Mouse (Mus musculus) hindbrain, embryonic 13.5 days (tissue): ENCODE results near the gene Tmem106c. TPM values are rescaled to one million over a fixed set of nuclear protein-coding genes. Genes with fewer than 3 reads are reported as not detected.
A peak's percentile ranks its signal among the peaks of the same experiment; 100 is the strongest.

Experiments
- ATAC-seq: fragments of 200-750 bp; cut with Nextera tagmentation; 2 replicates; pipeline ENCODE4 v1.8.0; 2017; ENCODE audit warnings: moderate TSS enrichment; ENCODE audit not compliant: low FRiP score
- H3K27ac ChIP-seq: fragments of 300-500 bp; sonication (generic); 2 replicates; pipeline ENCODE4 v1.5.1; 2015; ENCODE audit warnings: inconsistent platforms, mild to moderate bottlenecking, moderate library complexity
- H3K27me3 ChIP-seq: fragments of 300-500 bp; sonication (generic); 2 replicates; pipeline ENCODE4 v1.6.1; 2015; ENCODE audit warnings: mild to moderate bottlenecking, inconsistent platforms
- H3K36me3 ChIP-seq: fragments of 300-500 bp; sonication (generic); 2 replicates; pipeline ENCODE4 v1.6.1; 2015; ENCODE audit warnings: mild to moderate bottlenecking, inconsistent platforms
- H3K4me1 ChIP-seq: fragments of 300-500 bp; sonication (generic); replicated peaks from 2 replicates; pipeline ENCODE4 v1.6.1; 2015; ENCODE audit warnings: inconsistent platforms
- H3K4me2 ChIP-seq: fragments of 300-500 bp; sonication (generic); 2 replicates; pipeline ENCODE4 v1.6.1; 2015; ENCODE audit warnings: inconsistent platforms, mild to moderate bottlenecking, moderate library complexity
- H3K4me3 ChIP-seq: fragments of 300-500 bp; sonication (generic); 2 replicates; pipeline ENCODE4 v1.5.1; 2015; ENCODE audit warnings: mild to moderate bottlenecking, inconsistent platforms
- H3K9ac ChIP-seq: fragments of 300-500 bp; sonication (generic); 2 replicates; pipeline ENCODE4 v1.6.1; 2015; ENCODE audit warnings: mild to moderate bottlenecking, inconsistent platforms
- H3K9me3 ChIP-seq: fragments of 300-500 bp; sonication (generic); 2 replicates; pipeline ENCODE4 v1.6.1; 2016; ENCODE audit warnings: inconsistent platforms
- WGBS: fragments of 180-500 bp; shearing (Covaris S2); methylation state at CpG from one replicate; pipeline ENCODE4 v1.1.7; 2015; 5-methylcytosine and 5-hydroxymethylcytosine counted together
- polyA plus RNA-seq: library from polyadenylated mRNA; unstranded; fragments of >200 nt; fragmentation: Nextera tagmentation; extraction: Ambion mirVana; gene quantifications from 2 replicates; pipeline ENCODE4 v1.2.1, GENCODE M21; 2015

Gene Tmem106c
- polyA plus RNA-seq, 1 experiment from 2014 or later = 58.3 TPM

- WGBS = 98% methylated on average over 2 of the region's 2 CpGs
- no peak overlapping the region for H3K27ac ChIP-seq
These were observed 22.7 kb upstream of the Tmem106c start for GRCm38 (mm10) chr15:97941306-97941705.

DNA sequence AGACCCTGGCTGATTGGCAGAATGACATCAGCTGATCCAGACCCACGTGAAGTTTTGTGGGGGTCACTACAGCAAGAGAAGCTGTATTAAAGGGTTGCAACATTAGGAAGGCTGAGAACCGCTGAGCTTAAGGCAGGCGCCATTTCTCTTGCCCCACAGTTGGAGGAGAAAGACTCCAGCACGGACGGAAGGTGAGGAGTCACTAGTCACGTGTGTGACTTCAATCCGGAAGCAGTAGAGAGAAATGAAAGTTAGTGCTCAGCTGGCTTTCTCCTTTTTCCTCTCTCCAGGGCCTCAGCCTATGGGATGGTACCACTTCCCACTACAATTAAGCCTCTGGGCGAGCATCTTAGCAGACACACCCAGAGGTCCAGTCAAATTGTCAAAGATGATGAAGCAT lies 21.5 kb upstream of the Tmem106c start:
- H3K36me3 ChIP-seq = no peaks in the 10 kb centered on the region
- H3K9me3 ChIP-seq = no peaks in the 10 kb centered on the region
- H3K27me3 ChIP-seq = no peaks in the 10 kb centered on the region
- no peak overlapping the region for H3K27ac ChIP-seq
- H3K4me3 ChIP-seq = no peak overlapping the region
- no peak for ATAC-seq
- WGBS = 89% methylated on average over 8 of the region's 8 CpGs
- no peak overlapping the region for H3K9ac ChIP-seq
- no peak overlapping the region for H3K4me2 ChIP-seq
- H3K4me1 ChIP-seq = no peaks in the 10 kb centered on the region

More at GRCm38 (mm10) chr15:97941306-97941705, 22.7 kb upstream of the Tmem106c start:
- Histone ChIP-seq H3K4me2 (no peak overlapping the region), H3K27me3 (no peaks in the 10 kb centered on the region), H3K36me3 (no peaks in the 10 kb centered on the region), H3K9ac (no peak overlapping the region), H3K4me3 (no peak overlapping the region), H3K9me3 (no peaks in the 10 kb centered on the region), H3K4me1 (no peaks in the 10 kb centered on the region)
- no peak for ATAC-seq

- WGBS = 87% methylated on average over 8 of the region's 8 CpGs
- Histone ChIP-seq H3K4me3 (no peak overlapping the region), H3K27ac (no peak overlapping the region), H3K36me3 (no peaks in the 10 kb centered on the region), H3K4me1 (no peaks in the 10 kb centered on the region), H3K27me3 (no peaks in the 10 kb centered on the region), H3K4me2 (no peak overlapping the region), H3K9me3 (no peaks in the 10 kb centered on the region), H3K9ac (no peak overlapping the region)
- ATAC-seq = no peak
These were observed 20.6 kb upstream of the Tmem106c start for GRCm38 (mm10) chr15:97943356-97943755.

DNA sequence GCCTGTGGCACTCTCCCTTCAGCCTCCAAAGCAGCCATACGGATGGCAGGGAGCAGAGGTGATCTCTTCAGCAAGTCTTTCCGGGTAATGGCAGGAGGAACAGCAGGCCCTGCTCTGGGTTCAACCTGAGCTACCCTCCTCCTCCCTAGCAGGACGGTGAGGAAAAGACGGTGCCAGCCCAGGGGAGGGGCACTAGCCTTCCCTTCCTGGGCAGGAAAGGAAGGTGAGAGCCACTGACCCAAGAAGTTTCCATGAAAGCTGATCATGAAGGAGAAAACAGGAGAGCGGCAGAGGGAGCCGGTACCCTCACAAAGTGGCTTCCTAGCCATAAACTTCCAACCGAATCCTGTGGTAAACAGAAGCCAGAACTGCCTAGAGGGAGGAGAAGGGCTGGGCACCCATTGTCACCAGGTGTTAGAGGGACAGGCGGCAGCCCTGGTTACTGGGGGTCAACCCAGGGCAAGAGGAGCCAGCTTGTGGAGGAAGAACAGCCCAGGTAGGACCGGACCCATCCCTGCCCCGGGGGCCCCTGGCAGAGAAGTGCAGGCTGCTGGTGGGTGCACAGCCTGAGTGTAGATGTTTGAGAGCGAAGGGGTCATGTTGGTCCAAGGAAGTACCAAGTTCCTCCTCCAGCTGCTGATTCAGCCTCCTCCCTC lies 19.0 kb upstream of the Tmem106c start:
- no peak overlapping the region for H3K27ac ChIP-seq
- H3K4me3 ChIP-seq = no peak overlapping the region
- H3K4me2 ChIP-seq = no peak overlapping the region
- no peaks in the 10 kb centered on the region for H3K4me1 ChIP-seq
- H3K36me3 ChIP-seq = no peaks in the 10 kb centered on the region
- ATAC-seq = no peak
- 78% methylated on average over 11 of the region's 11 CpGs for WGBS
- peaks cover 3% of the 10 kb centered on the region; the same call in 1 of the 2 replicates for H3K27me3 ChIP-seq
- no peaks in the 10 kb centered on the region for H3K9me3 ChIP-seq
- no peak overlapping the region for H3K9ac ChIP-seq

DNA sequence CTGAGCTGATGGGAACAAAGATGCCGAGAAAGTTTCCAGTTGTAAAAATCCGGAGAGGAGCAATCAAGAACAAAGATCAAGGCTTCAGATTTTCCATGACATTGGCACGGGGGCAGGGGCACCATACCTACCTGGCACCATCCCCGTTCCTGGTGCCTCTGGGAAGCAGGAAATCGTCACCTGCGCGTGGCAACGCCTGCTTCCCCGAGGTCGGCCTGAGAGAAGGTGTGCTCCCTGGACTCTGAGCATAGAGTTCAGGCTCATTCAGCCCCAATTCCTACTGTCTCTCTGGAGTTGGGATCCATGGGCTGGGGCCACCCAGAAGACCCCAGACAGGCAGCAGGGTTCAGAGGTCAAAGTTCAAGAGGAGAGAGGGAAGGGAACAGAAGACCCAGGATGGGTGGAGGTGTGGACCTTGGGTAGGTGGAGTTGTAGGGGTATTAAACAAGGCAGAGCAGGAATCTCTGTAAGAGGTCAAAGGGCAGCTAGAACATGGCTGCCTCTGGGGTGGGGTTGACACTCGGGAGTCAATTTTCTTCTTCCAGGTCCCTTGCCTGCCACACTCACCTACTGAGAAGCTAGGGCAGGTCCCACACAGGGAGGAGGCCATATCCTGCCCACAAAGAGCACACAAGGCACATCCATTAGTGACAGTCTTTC lies 18.2 kb upstream of the Tmem106c start:
- Histone ChIP-seq H3K9me3 (no peaks in the 10 kb centered on the region), H3K9ac (no peak overlapping the region), H3K36me3 (no peaks in the 10 kb centered on the region), H3K4me3 (no peak overlapping the region), H3K4me1 (no peaks in the 10 kb centered on the region), H3K27me3 (peaks cover 3% of the 10 kb centered on the region; the same call in 1 of the 2 replicates), H3K4me2 (no peak overlapping the region), H3K27ac (no peak overlapping the region)
- WGBS = 79% methylated on average over 11 of the region's 11 CpGs
- no peak for ATAC-seq

GRCm38 (mm10) chr15:97948720-97949119 lies 15.3 kb upstream of the Tmem106c start:
- H3K9ac ChIP-seq = no peak overlapping the region
- no peak overlapping the region for H3K27ac ChIP-seq
- H3K27me3 ChIP-seq = peaks cover 10% of the 10 kb centered on the region; the same call in 1 of the 2 replicates
- peaks cover 8% of the 10 kb centered on the region for H3K4me1 ChIP-seq
- H3K9me3 ChIP-seq = no peaks in the 10 kb centered on the region
- no peaks in the 10 kb centered on the region for H3K36me3 ChIP-seq
- H3K4me2 ChIP-seq = no peak overlapping the region
- 54% methylated on average over 7 of the region's 7 CpGs for WGBS
- no peak overlapping the region for H3K4me3 ChIP-seq
- no peak for ATAC-seq

- H3K36me3 ChIP-seq = no peaks in the 10 kb centered on the region
- H3K27ac ChIP-seq = no peak overlapping the region
- no peak for ATAC-seq
- H3K27me3 ChIP-seq = peaks cover 10% of the 10 kb centered on the region; the same call in 1 of the 2 replicates
- no peak overlapping the region for H3K9ac ChIP-seq
- H3K4me2 ChIP-seq = no peak overlapping the region
- H3K9me3 ChIP-seq = no peaks in the 10 kb centered on the region
- peaks cover 8% of the 10 kb centered on the region for H3K4me1 ChIP-seq
- WGBS = 85% methylated on average over 3 of the region's 3 CpGs
- no peak overlapping the region for H3K4me3 ChIP-seq
These were observed 14.3 kb upstream of the Tmem106c start for GRCm38 (mm10) chr15:97949706-97950105.

DNA sequence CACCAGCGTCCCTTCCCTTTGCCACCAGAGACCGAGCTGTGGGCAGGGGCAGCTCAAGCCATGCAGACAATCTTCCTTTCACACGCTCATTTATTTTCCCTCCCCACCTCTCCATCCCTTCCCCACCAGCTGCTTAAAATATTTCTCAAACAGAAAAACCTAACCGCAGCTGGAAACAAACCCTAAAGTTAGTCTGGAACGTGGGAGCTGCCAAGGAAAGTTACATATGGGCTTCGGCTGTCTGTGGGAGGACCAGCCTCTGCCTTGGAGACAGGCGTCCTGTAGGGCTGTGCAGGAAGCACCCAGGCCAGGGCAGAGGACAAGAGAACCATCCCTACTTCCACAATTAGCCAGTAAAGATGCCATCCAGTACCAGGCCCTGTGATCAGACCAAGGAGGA lies 13.8 kb upstream of the Tmem106c start:
- no peak overlapping the region for H3K27ac ChIP-seq
- H3K4me3 ChIP-seq = no peak overlapping the region
- ATAC-seq = no peak
- no peaks in the 10 kb centered on the region for H3K9me3 ChIP-seq
- peaks cover 10% of the 10 kb centered on the region; the same call in 1 of the 2 replicates for H3K27me3 ChIP-seq
- peaks cover 11% of the 10 kb centered on the region for H3K4me1 ChIP-seq
- 83% methylated on average over 7 of the region's 7 CpGs for WGBS
- no peaks in the 10 kb centered on the region for H3K36me3 ChIP-seq
- H3K4me2 ChIP-seq = no peak overlapping the region
- H3K9ac ChIP-seq = no peak overlapping the region

DNA sequence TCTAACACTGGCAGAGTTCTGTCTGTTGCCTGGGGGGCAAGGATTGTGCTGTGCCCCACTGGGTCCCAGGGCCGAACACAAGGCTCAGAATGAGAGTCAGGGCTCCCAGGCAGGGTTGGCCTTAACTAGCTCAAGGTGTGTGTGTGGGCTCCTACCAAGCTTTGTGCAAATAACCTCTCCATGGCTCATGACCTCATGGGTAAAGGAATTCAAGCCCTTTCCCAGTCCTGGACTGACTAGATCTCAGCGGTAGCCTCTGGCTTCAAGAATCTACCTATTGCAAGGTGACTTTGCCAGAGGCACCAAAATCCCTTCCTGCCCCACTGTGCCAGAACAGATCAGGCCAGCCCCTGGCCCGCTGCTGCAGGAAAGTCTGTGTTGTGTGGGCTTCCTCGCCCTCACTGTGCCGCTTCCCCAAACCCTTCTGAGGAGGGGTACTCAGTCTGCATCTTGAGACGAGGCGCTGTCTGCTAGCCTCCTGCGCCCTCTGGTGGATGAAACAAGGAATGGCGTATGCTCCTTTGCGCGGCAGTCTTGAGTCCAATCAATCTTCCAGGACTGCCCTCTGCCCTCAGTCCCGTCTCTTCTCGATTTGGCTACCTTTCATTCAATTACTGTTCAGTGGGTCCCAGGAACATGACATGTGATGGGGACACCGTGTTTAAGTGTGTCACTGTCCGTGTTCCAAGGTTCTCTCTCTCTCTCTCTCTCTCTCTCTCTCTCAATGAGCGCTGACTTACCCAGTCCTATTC lies 11.7 kb upstream of the Tmem106c start:
- no peak overlapping the region for H3K4me3 ChIP-seq
- ATAC-seq = peak; percentile 52
- H3K27me3 ChIP-seq = peaks cover 10% of the 10 kb centered on the region; the same call in 1 of the 2 replicates
- 15% methylated on average over 16 of the region's 16 CpGs for WGBS
- no peak overlapping the region for H3K27ac ChIP-seq
- peaks cover 19% of the 10 kb centered on the region for H3K4me1 ChIP-seq
- no peak overlapping the region for H3K9ac ChIP-seq
- H3K4me2 ChIP-seq = 0 out of 2 replicates have a peak overlapping the region, but pooled peaks have one; percentile 26
- H3K36me3 ChIP-seq = no peaks in the 10 kb centered on the region
- H3K9me3 ChIP-seq = no peaks in the 10 kb centered on the region

- Histone ChIP-seq H3K9ac (no peak overlapping the region), H3K9me3 (no peaks in the 10 kb centered on the region), H3K4me1 (peaks cover 19% of the 10 kb centered on the region), H3K36me3 (no peaks in the 10 kb centered on the region), H3K27ac (no peak overlapping the region), H3K27me3 (peaks cover 10% of the 10 kb centered on the region; the same call in 1 of the 2 replicates), H3K4me2 (0 out of 2 replicates have a peak overlapping the region, but pooled peaks have one; percentile 26), H3K4me3 (no peak overlapping the region)
- ATAC-seq = no peak
- WGBS = 66% methylated on average over 4 of the region's 4 CpGs
These were observed 11.2 kb upstream of the Tmem106c start for GRCm38 (mm10) chr15:97952889-97953189.

- Histone ChIP-seq H3K9me3 (no peaks in the 10 kb centered on the region), H3K36me3 (no peaks in the 10 kb centered on the region), H3K4me2 (no peak overlapping the region), H3K27me3 (0 out of 2 replicates have a peak, but pooled peaks cover 7% of the 10 kb centered on the region), H3K27ac (no peak overlapping the region), H3K4me1 (peaks cover 19% of the 10 kb centered on the region), H3K4me3 (no peak overlapping the region), H3K9ac (no peak overlapping the region)
- 83% methylated on average over 8 of the region's 8 CpGs for WGBS
- ATAC-seq = no peak
These were observed 9.3 kb upstream of the Tmem106c start for GRCm38 (mm10) chr15:97954671-97955070.

DNA sequence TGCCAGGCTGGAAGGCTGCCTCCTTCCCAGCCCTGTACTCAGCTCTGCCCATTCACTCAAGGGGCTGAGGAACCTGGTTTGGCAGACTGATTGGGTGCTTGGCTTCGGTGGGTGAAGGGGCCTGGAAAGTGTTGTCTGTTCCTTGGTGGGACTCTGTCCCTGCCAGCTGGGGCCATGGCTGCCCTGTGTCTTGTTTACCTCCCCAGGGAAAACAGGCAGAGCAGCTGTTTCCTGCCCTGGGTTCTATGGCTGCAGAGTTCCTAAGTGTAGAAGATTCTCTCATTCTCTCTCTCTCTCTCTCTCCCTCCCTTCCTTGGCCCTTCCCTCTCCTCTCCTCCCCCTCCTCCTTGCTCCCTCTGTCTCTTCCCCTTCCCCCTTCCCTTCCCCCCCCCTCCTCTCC lies 8.7 kb upstream of the Tmem106c start:
- H3K9ac ChIP-seq = no peak overlapping the region
- WGBS = 57% methylated on average over 1 of the region's 1 CpGs
- H3K4me1 ChIP-seq = peaks cover 19% of the 10 kb centered on the region
- 0 out of 2 replicates have a peak, but pooled peaks cover 7% of the 10 kb centered on the region for H3K27me3 ChIP-seq
- H3K4me2 ChIP-seq = no peak overlapping the region
- H3K27ac ChIP-seq = no peak overlapping the region
- no peak for ATAC-seq
- no peak overlapping the region for H3K4me3 ChIP-seq
- no peaks in the 10 kb centered on the region for H3K36me3 ChIP-seq
- H3K9me3 ChIP-seq = no peaks in the 10 kb centered on the region
